Mouse (Mus musculus): Measurements from ENCODE around the gene Ormdl2. TPM values are rescaled to one million over a fixed set of nuclear protein-coding genes. Genes with fewer than 3 reads are reported as not detected.

Ormdl2 gene
- polyA plus RNA-seq, 1 experiment from 2014 or later, result 86.6 TPM

DNA sequence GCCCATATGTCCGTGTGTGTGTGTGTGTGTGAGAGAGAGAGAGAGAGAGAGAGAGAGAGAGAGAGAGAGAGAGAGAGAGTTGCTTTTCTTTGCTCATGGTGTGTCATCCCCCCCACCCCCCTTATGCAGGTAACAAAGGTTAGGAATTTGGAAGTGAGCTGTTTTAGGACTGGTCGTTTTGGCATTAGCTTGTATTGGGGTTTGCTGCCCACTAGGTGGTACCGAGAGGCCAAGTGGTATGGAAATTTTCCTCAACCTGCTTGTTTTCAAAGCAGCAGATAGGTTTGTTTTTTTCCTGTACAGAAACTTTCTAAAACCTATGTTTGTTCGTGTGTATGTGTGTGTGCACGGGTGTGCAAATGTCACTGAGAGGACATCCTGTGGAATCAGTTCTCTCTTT lies 47.8 kb downstream of the Ormdl2 start:
- no peak overlapping the region for H3K4me2 ChIP-seq (replicated peaks; ENCODE audit: low read depth, low read length)
- no peak overlapping the region for H3K9ac ChIP-seq (ENCODE audit: low read depth, low read length)
- no peak for ATAC-seq (ENCODE audit: low FRiP score, low TSS enrichment)
- H3K27me3 ChIP-seq (ENCODE audit: control insufficient read depth, insufficient read depth, low read length), result no peaks in the 10 kb centered on the region
- H3K4me3 ChIP-seq (ENCODE audit: low read length), result no peak overlapping the region
- H3K27ac ChIP-seq (ENCODE audit: low read depth, low read length), result no peak overlapping the region
- WGBS, result 27% methylated on average over 5 of the region's 5 CpGs
- H3K9me3 ChIP-seq (ENCODE audit: control insufficient read depth, low read length), result no peaks in the 10 kb centered on the region
- no peaks in the 10 kb centered on the region for H3K36me3 ChIP-seq (ENCODE audit: control insufficient read depth, insufficient read depth, low read length)
- H3K4me1 ChIP-seq (ENCODE audit: control insufficient read depth, insufficient read depth, low read length), result no peaks in the 10 kb centered on the region; the same call in 1 of the 2 replicates

DNA sequence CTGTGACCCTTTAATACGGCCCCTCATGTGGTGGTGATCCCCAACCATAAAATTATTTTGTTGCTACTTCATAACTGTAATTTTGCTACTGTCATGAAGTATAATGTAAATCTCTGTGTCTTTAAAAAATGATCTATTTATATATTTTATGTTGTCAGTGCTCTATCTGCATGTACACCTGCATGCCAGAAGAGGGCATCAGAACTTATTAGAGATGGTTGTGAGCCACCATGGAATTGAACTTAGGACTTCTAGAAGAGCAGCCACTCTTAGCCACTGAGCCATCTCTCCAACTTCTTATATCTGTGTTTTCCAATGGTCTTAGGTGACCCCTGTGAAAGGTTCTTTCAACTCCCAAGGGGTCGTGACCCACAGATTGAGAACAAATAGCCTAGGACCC lies 48.5 kb downstream of the Ormdl2 start:
- no peak overlapping the region for H3K4me2 ChIP-seq (replicated peaks; ENCODE audit: low read depth, low read length)
- no peaks in the 10 kb centered on the region for H3K9me3 ChIP-seq (ENCODE audit: control insufficient read depth, low read length)
- no peak overlapping the region for H3K27ac ChIP-seq (ENCODE audit: low read depth, low read length)
- H3K36me3 ChIP-seq (ENCODE audit: control insufficient read depth, insufficient read depth, low read length), result no peaks in the 10 kb centered on the region
- no peaks in the 10 kb centered on the region for H3K27me3 ChIP-seq (ENCODE audit: control insufficient read depth, insufficient read depth, low read length)
- WGBS, result 83% methylated on average over 2 of the region's 2 CpGs
- no peak overlapping the region for H3K9ac ChIP-seq (ENCODE audit: low read depth, low read length)
- no peaks in the 10 kb centered on the region for H3K4me1 ChIP-seq (ENCODE audit: control insufficient read depth, insufficient read depth, low read length)
- H3K4me3 ChIP-seq (ENCODE audit: low read length), result no peak overlapping the region
- ATAC-seq (ENCODE audit: low FRiP score, low TSS enrichment), result 0 out of 2 replicates have a peak, but pooled peaks have one; percentile 16

Other genes with a start within 250 kb of the Ormdl2 start
- 5.1 and 11.8 TPM in 2 replicates for gene Erbb3, start 232.0 kb downstream of the Ormdl2 start, polyA plus RNA-seq (2014; fragmentation: Nextera tagmentation; extraction: Ambion mirVana)
- 1,019 and 1,352 TPM in 2 replicates for gene Rps26, start 194.9 kb downstream of the Ormdl2 start, polyA plus RNA-seq (2014; fragmentation: Nextera tagmentation; extraction: Ambion mirVana)
- gene Ikzf4, start 175.7 kb downstream of the Ormdl2 start, polyA plus RNA-seq (2014; fragmentation: Nextera tagmentation; extraction: Ambion mirVana), result 1.8 and 2.8 TPM in 2 replicates
- gene Suox, start 147.6 kb downstream of the Ormdl2 start, polyA plus RNA-seq (2014; fragmentation: Nextera tagmentation; extraction: Ambion mirVana), result 6.8 and 10.1 TPM in 2 replicates
- 34.9 and 54.6 TPM in 2 replicates for gene Rab5b, start 125.4 kb downstream of the Ormdl2 start, polyA plus RNA-seq (2014; fragmentation: Nextera tagmentation; extraction: Ambion mirVana)
- gene Pmel, start 117.5 kb downstream of the Ormdl2 start, polyA plus RNA-seq (2014; fragmentation: Nextera tagmentation; extraction: Ambion mirVana), result 1.0 and 2.6 TPM in 2 replicates
- gene Cdk2, start 116.6 kb downstream of the Ormdl2 start, polyA plus RNA-seq (2014; fragmentation: Nextera tagmentation; extraction: Ambion mirVana), result 98.1 and 103 TPM in 2 replicates
- gene Dgka, start 76.8 kb downstream of the Ormdl2 start, polyA plus RNA-seq (2014; fragmentation: Nextera tagmentation; extraction: Ambion mirVana), result 4.1 and 4.7 TPM in 2 replicates
- gene Pym1, start 73.8 kb downstream of the Ormdl2 start, polyA plus RNA-seq (2014; fragmentation: Nextera tagmentation; extraction: Ambion mirVana), result 41.3 and 55.4 TPM in 2 replicates
- gene Mmp19, start 30.7 kb downstream of the Ormdl2 start, polyA plus RNA-seq (2014; fragmentation: Nextera tagmentation; extraction: Ambion mirVana), result 0.24 and 0.60 TPM in 2 replicates
- gene Dnajc14, start 17.6 kb downstream of the Ormdl2 start, polyA plus RNA-seq (2014; fragmentation: Nextera tagmentation; extraction: Ambion mirVana), result 25.8 and 36.9 TPM in 2 replicates
- 14.6 and 15.9 TPM in 2 replicates for gene Tmem198b, start 17.3 kb downstream of the Ormdl2 start, polyA plus RNA-seq (2014; fragmentation: Nextera tagmentation; extraction: Ambion mirVana)
- 219 and 284 TPM in 2 replicates for gene Sarnp, start 4.3 kb downstream of the Ormdl2 start, polyA plus RNA-seq (2014; fragmentation: Nextera tagmentation; extraction: Ambion mirVana)
- gene Gdf11, start 70.1 kb upstream of the Ormdl2 start, polyA plus RNA-seq (2014; fragmentation: Nextera tagmentation; extraction: Ambion mirVana), result 7.2 and 8.7 TPM in 2 replicates
- 479 and 521 TPM in 2 replicates for gene Cd63, start 79.3 kb upstream of the Ormdl2 start, polyA plus RNA-seq (2014; fragmentation: Nextera tagmentation; extraction: Ambion mirVana)
- gene Rdh5, start 101.2 kb upstream of the Ormdl2 start, polyA plus RNA-seq (2014; fragmentation: Nextera tagmentation; extraction: Ambion mirVana), result 14.5 and 15.7 TPM in 2 replicates
- 219 and 258 TPM in 2 replicates for gene Bloc1s1, start 102.4 kb upstream of the Ormdl2 start, polyA plus RNA-seq (2014; fragmentation: Nextera tagmentation; extraction: Ambion mirVana)
- 0.77 and 1.3 TPM in 2 replicates for gene Itga7, start 112.2 kb upstream of the Ormdl2 start, polyA plus RNA-seq (2014; fragmentation: Nextera tagmentation; extraction: Ambion mirVana)
- 0.21 and 1.4 TPM in 2 replicates for gene Mettl7b, start 139.3 kb upstream of the Ormdl2 start, polyA plus RNA-seq (2014; fragmentation: Nextera tagmentation; extraction: Ambion mirVana)
- not detected in 2 replicates for gene Olfr9, start 167.8 kb upstream of the Ormdl2 start, polyA plus RNA-seq (2014; fragmentation: Nextera tagmentation; extraction: Ambion mirVana)
- not detected in 2 replicates for gene Olfr763, start 189.1 kb upstream of the Ormdl2 start, polyA plus RNA-seq (2014; fragmentation: Nextera tagmentation; extraction: Ambion mirVana)
- not detected in 2 replicates for gene Olfr764-ps1, start 218.3 kb upstream of the Ormdl2 start, polyA plus RNA-seq (2014; fragmentation: Nextera tagmentation; extraction: Ambion mirVana)
- not detected in 2 replicates for gene Olfr765, start 228.4 kb upstream of the Ormdl2 start, polyA plus RNA-seq (2014; fragmentation: Nextera tagmentation; extraction: Ambion mirVana)
- not detected in 2 replicates for gene Olfr766-ps1, start 247.3 kb upstream of the Ormdl2 start, polyA plus RNA-seq (2014; fragmentation: Nextera tagmentation; extraction: Ambion mirVana)